Mouse (Mus musculus) testis, adult 2 months (tissue): ENCODE results near the gene Stat6.

Source experiments
- CTCF ChIP-seq: fragments of 200-500 bp; IDR thresholded peaks from 2 replicates; pipeline ENCODE4 v1.5.1; 2012; ENCODE audit warnings: low read depth, mild to moderate bottlenecking, inconsistent platforms, low read length, moderate library complexity; ENCODE audit not compliant: control insufficient read depth, insufficient read depth, insufficient replicate concordance
- POLR2A ChIP-seq: fragments of 200-500 bp; IDR thresholded peaks from 2 replicates; pipeline ENCODE4 v1.6.1; 2012; ENCODE audit warnings: low read depth, mild to moderate bottlenecking, inconsistent platforms, low read length, moderate library complexity; ENCODE audit not compliant: control insufficient read depth

- TF ChIP-seq CTCF (peak; percentile 57; the same call in 1 of the 2 replicates), POLR2A (no peak)
Observed at GRCm38 (mm10) chr10:127626433-127626832, 16.4 kb upstream of the Stat6 start.
